Mouse (Mus musculus) embryonic facial prominence, embryonic 15.5 days (tissue): ENCODE data around the gene Trp53rkb. TPM values are rescaled to one million over a fixed set of nuclear protein-coding genes. Genes with fewer than 3 reads are reported as not detected.

Source experiments
- ATAC-seq: fragments of 200-750 bp; cut with Nextera tagmentation; 2 replicates; pipeline ENCODE4 v1.8.0; 2017; ENCODE audit warnings: low read depth, moderate TSS enrichment; ENCODE audit not compliant: insufficient number of reproducible peaks, low FRiP score, low TSS enrichment
- H3K27ac ChIP-seq: fragments of 300-500 bp; sonication (generic); replicated peaks from 2 replicates; pipeline ENCODE4 v1.5.1; 2015; ENCODE audit warnings: mild to moderate bottlenecking, inconsistent platforms
- H3K27me3 ChIP-seq: fragments of 300-500 bp; sonication (generic); 2 replicates; pipeline ENCODE4 v1.6.1; 2015; ENCODE audit warnings: inconsistent platforms
- H3K36me3 ChIP-seq: fragments of 300-500 bp; sonication (generic); 2 replicates; pipeline ENCODE4 v1.6.1; 2015; ENCODE audit warnings: mild to moderate bottlenecking, inconsistent platforms
- H3K4me1 ChIP-seq: fragments of 300-500 bp; sonication (generic); 2 replicates; pipeline ENCODE4 v1.6.1; 2015; ENCODE audit warnings: inconsistent platforms
- H3K4me2 ChIP-seq: fragments of 300-500 bp; sonication (generic); replicated peaks from 2 replicates; pipeline ENCODE4 v1.6.1; 2015; ENCODE audit warnings: mild to moderate bottlenecking, inconsistent platforms
- H3K4me3 ChIP-seq: fragments of 300-500 bp; sonication (generic); replicated peaks from 2 replicates; pipeline ENCODE4 v1.5.1; 2015; ENCODE audit warnings: mild to moderate bottlenecking, inconsistent platforms
- H3K9ac ChIP-seq: fragments of 300-500 bp; sonication (generic); 2 replicates; pipeline ENCODE4 v1.6.1; 2015; ENCODE audit warnings: inconsistent platforms
- H3K9me3 ChIP-seq: fragments of 300-500 bp; sonication (generic); replicated peaks from 2 replicates; pipeline ENCODE4 v1.6.1; 2016; ENCODE audit warnings: inconsistent platforms
- WGBS: fragments of 180-500 bp; shearing (Covaris S2); methylation state at CpG from one replicate; pipeline ENCODE4 v1.1.7; 2015; 5-methylcytosine and 5-hydroxymethylcytosine counted together
- polyA plus RNA-seq: library from polyadenylated mRNA; unstranded; fragments of >200 nt; fragmentation: Nextera tagmentation; extraction: Ambion mirVana; gene quantifications from 2 replicates; pipeline ENCODE4 v1.2.1, GENCODE M21; 2015

Trp53rkb gene
- polyA plus RNA-seq, 1 experiment from 2014 or later = 7.2 TPM

DNA sequence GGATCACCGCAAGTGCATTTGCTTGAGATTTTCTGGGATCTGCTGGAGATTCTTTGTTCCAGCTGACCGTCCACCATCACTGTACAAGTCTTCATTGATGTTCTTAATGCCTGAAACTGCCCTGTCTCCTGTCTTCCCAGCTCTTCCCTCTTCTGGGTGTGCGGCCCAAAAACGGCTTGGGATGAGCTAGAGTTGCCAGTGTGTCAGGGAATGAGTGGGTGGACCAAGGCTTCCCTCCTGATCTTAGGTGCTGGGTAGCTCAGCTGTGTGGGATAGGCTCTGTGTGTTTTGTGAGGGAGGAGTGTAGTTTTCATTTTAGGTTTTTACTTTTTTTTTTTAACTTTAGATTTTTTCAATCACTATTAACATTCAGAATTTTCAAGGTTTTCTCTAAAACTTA is 42.5 kb downstream of the Trp53rkb start:
- Histone ChIP-seq H3K36me3 (peaks cover 39% of the 10 kb centered on the region), H3K9ac (no peak overlapping the region), H3K4me2 (no peak overlapping the region), H3K4me1 (no peaks in the 10 kb centered on the region), H3K9me3 (no peaks in the 10 kb centered on the region), H3K27ac (no peak overlapping the region), H3K4me3 (no peak overlapping the region), H3K27me3 (no peaks in the 10 kb centered on the region)
- WGBS = 87% methylated on average over 4 of the region's 4 CpGs
- ATAC-seq = no peak

DNA sequence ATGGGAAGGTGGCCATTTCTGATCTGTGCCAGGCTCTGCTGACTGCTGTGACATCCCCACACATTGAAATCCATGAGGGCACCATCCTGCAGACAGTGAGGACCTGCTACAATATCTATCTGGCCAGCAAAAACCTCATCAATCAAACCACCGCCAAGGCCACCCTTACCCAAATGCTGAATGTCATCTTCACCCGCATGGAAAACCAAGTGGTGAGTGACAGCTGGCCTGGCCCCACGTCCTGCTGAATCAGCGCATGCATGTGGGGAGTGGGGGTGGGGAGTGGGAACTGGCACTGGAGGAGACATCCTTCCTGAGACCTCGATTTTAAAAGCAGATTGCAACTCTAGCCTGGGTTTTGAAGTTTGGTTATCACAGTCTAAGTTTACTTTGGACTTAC is 43.2 kb downstream of the Trp53rkb start:
- Histone ChIP-seq H3K4me1 (no peaks in the 10 kb centered on the region), H3K4me2 (no peak overlapping the region), H3K36me3 (peaks cover 41% of the 10 kb centered on the region), H3K27ac (no peak overlapping the region), H3K9ac (no peak overlapping the region), H3K27me3 (no peaks in the 10 kb centered on the region), H3K4me3 (no peak overlapping the region), H3K9me3 (no peaks in the 10 kb centered on the region)
- 75% methylated on average over 5 of the region's 5 CpGs for WGBS
- no peak for ATAC-seq

DNA sequence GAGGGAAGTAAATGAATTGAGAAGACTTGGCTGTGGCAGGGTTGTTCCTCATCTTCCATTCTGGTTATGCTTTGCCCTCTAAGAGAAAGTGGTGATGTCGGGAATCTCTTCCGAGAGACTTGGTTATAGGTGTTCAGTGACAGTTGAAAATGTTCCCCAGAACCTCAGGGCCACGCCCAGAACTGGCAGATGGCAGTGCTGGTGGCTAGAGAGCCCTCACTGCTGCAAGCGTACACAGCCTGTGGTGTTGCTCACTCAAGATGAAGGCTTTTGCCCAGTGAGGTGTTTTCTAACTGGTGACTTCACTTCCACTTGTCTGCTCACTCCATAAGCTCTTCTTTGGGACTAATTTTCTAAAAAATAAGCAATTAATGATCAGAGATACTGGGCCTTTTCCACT is 49.5 kb downstream of the Trp53rkb start:
- H3K4me1 ChIP-seq = no peaks in the 10 kb centered on the region
- H3K27ac ChIP-seq = no peak overlapping the region
- no peak for ATAC-seq
- peaks cover 49% of the 10 kb centered on the region for H3K36me3 ChIP-seq
- H3K4me3 ChIP-seq = no peak overlapping the region
- H3K4me2 ChIP-seq = no peak overlapping the region
- H3K27me3 ChIP-seq = no peaks in the 10 kb centered on the region
- H3K9ac ChIP-seq = no peak overlapping the region
- no peaks in the 10 kb centered on the region for H3K9me3 ChIP-seq
- WGBS = 79% methylated on average over 4 of the region's 4 CpGs

Other genes with a start within 250 kb of the Trp53rkb start
- 25.5 and 28.0 TPM in 2 replicates for gene Prex1, start 78.7 kb upstream of the Trp53rkb start, polyA plus RNA-seq
- 4.5 TPM in 2 replicates for gene Arfgef2, start 13.1 kb downstream of the Trp53rkb start, polyA plus RNA-seq
- 85.6 and 92.2 TPM in 2 replicates for gene Cse1l, start 113.5 kb downstream of the Trp53rkb start, polyA plus RNA-seq
- gene Stau1, start 203.8 kb downstream of the Trp53rkb start, polyA plus RNA-seq = 96.9 and 97.3 TPM in 2 replicates
- 44.3 and 47.6 TPM in 2 replicates for gene Ddx27, start 222.7 kb downstream of the Trp53rkb start, polyA plus RNA-seq